ENCODE assay signal across 1 mouse cellular context in the genomic region with DNA sequence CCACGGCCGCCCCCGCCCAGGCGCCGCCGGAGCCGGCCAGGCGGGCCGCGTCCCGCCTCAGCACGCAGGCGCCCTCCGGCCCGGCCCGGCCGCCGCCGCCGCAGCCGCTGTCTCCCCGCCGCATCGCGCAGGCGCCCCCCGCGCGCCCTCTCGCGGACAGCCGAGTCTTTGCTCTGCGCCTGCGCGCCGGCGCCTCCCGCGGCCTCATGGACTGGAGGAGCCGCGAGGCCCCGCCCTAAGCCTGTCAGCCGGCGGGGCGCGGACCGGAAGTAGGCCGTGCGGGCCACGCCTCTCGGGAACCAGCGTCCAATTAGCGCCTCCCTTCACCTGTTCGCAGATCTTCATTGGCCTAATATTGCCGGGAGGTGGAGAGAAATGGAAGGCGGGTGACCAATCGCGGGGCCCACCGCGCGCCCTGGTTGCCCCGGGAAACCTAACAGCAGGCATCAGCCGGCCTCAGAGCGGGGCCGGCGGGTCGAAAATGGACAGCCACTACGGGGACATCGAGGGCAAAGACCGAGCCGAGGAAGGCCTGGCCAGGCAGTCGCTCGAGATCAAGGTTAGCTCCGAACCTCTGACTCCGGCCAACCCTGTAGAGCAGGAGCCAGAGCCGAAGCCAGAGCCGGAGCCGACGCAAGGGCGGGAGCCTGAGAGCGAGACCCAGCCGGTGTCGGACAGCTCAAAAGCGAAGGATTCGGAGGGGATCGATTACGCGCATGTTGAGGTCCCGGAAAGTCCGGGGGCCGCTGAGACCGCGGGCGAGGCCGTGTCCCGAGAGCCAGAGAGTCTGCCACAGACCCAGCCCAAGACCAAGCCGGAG.
A peak's percentile ranks its signal among the peaks of the same experiment; 100 is the strongest.
TF ChIP-seq lines count a peak whose summit lies in the region.

Gene Tada2b, minus strand, starts transcription at position 115 of the 820 bp plus-strand sequence.
Gene Ccdc96, plus strand, starts transcription at position 418 of the 820 bp plus-strand sequence.

TF ChIP-seq in MEL, 35 proteins besides CTCF, POLR2A, EP300 and RAD21 (continued from another document):
- no peak for TF ChIP-seq CHD2 (IDR thresholded peaks at IDR 0.05; ENCODE audit: low read length)
- TF ChIP-seq MXI1 (IDR thresholded peaks at IDR 0.05; ENCODE audit: low read depth, low read length): peak; percentile 92
- TF ChIP-seq ZMIZ1 (IDR thresholded peaks at IDR 0.05; ENCODE audit: low read depth, low read length): no peak
- TF ChIP-seq GATA1 (IDR thresholded peaks at IDR 0.05; ENCODE audit: low read depth, low read length): no peak
- 0 out of 2 replicates have a peak, but pooled peaks have one; percentile 26 for TF ChIP-seq TBP (IDR thresholded peaks at IDR 0.05; ENCODE audit: low read depth, low read length)
- TF ChIP-seq HCFC1 (IDR thresholded peaks at IDR 0.05; ENCODE audit: low read depth, low read length): peak; percentile 79
- TF ChIP-seq ELF1 (IDR thresholded peaks at IDR 0.05; ENCODE audit: low read depth, low read length): peak; percentile 96
- TF ChIP-seq CHD1 (IDR thresholded peaks at IDR 0.05; ENCODE audit: low read depth, low read length): no peak
- TF ChIP-seq JUND (IDR thresholded peaks at IDR 0.05; ENCODE audit: low read depth, low read length): no peak
- TF ChIP-seq KAT2A (conservative IDR thresholded peaks at IDR 0.05; ENCODE audit: low read depth, low read length): no peak; the same call in 1 of the 2 replicates
- no peak for TF ChIP-seq MEF2A (IDR thresholded peaks at IDR 0.05; ENCODE audit: extremely low read depth, insufficient replicate concordance, low read depth, low read length, poor library complexity, severe bottlenecking)
- TF ChIP-seq POLR2AphosphoS5 (IDR thresholded peaks at IDR 0.05; ENCODE audit: borderline replicate concordance, low read depth, low read length): no peak
- TF ChIP-seq ZKSCAN1 (IDR thresholded peaks at IDR 0.05; ENCODE audit: low read depth, low read length): no peak
- peak; percentile 71 for TF ChIP-seq NELFE (IDR thresholded peaks at IDR 0.05; ENCODE audit: low read depth, low read length)
- TF ChIP-seq UBTF (IDR thresholded peaks at IDR 0.05; ENCODE audit: borderline replicate concordance, insufficient read depth, low read depth, low read length): peak; percentile 28; the same call in 1 of the 2 replicates
- TF ChIP-seq TCF12 (IDR thresholded peaks at IDR 0.05; ENCODE audit: low read depth, low read length): no peak
- no peak for TF ChIP-seq USF2 (IDR thresholded peaks at IDR 0.05; ENCODE audit: borderline replicate concordance in 1 of 2, insufficient read depth in 1 of 2, low read depth in 1 of 2, low read length in 2 of 2)
- peak; percentile 98 for TF ChIP-seq SIN3A (IDR thresholded peaks at IDR 0.05; ENCODE audit: low read length)
- TF ChIP-seq GABPA (IDR thresholded peaks at IDR 0.05; ENCODE audit: low read depth, low read length): no peak
- TF ChIP-seq MYB (IDR thresholded peaks at IDR 0.05; ENCODE audit: low read depth, low read length): no peak
- no peak for TF ChIP-seq SMC3 (IDR thresholded peaks at IDR 0.05; ENCODE audit: low read depth, low read length)
- peak; percentile 81 for TF ChIP-seq MAX (IDR thresholded peaks at IDR 0.05; ENCODE audit: low read length)
